Mouse (Mus musculus) stomach, postnatal 0 days (tissue): ENCODE results near the gene Nek9. TPM values are rescaled to one million over a fixed set of nuclear protein-coding genes. Genes with fewer than 3 reads are reported as not detected.

Source experiments
- ATAC-seq: fragments of 200-750 bp; cut with Nextera tagmentation; 2 replicates; pipeline ENCODE4 v1.8.0; 2017; ENCODE audit not compliant: low FRiP score, low TSS enrichment
- DNase-seq: peaks from one replicate; pipeline ENCODE4 v3.0.0-alpha.2; 2016; ENCODE audit warnings: low spot score
- H3K27ac ChIP-seq: fragments of 300-500 bp; sonication (generic); replicated peaks from 2 replicates; pipeline ENCODE4 v1.5.1; 2014; ENCODE audit warnings: mild to moderate bottlenecking, control low read depth
- H3K27me3 ChIP-seq: fragments of 300-500 bp; sonication (generic); 2 replicates; pipeline ENCODE4 v1.6.1; 2014; ENCODE audit warnings: low read length; ENCODE audit not compliant: control insufficient read depth, insufficient read depth
- H3K36me3 ChIP-seq: fragments of 300-500 bp; sonication (generic); 2 replicates; pipeline ENCODE4 v1.6.1; 2014; ENCODE audit warnings: low read length, mixed read lengths; ENCODE audit not compliant: control insufficient read depth, insufficient read depth
- H3K4me1 ChIP-seq: fragments of 300-500 bp; sonication (generic); replicated peaks from 2 replicates; pipeline ENCODE4 v1.6.1; 2014; ENCODE audit warnings: antibody characterized with exemption; ENCODE audit not compliant: control insufficient read depth, insufficient read depth
- H3K4me2 ChIP-seq: fragments of 300-500 bp; sonication (generic); replicated peaks from 2 replicates; pipeline ENCODE4 v1.6.1; 2014; ENCODE audit warnings: low read depth, mild to moderate bottlenecking, control low read depth, moderate library complexity
- H3K4me3 ChIP-seq: fragments of 300-500 bp; sonication (generic); 2 replicates; pipeline ENCODE4 v1.5.1; 2014; ENCODE audit warnings: low read depth, low read length, control low read depth
- H3K9ac ChIP-seq: fragments of 300-500 bp; sonication (generic); 2 replicates; pipeline ENCODE4 v1.6.1; 2014; ENCODE audit warnings: mild to moderate bottlenecking, low read length, control low read depth, mixed read lengths
- H3K9me3 ChIP-seq: fragments of 300-500 bp; sonication (generic); 2 replicates; pipeline ENCODE4 v1.6.1; 2016; ENCODE audit warnings: low read length; ENCODE audit not compliant: control insufficient read depth
- CTCF ChIP-seq: IDR thresholded peaks from 2 replicates; pipeline ENCODE4 v1.5.1; 2016; ENCODE audit warnings: antibody characterized with exemption, low read depth, mild to moderate bottlenecking, moderate library complexity
- EP300 ChIP-seq: optimal IDR thresholded peaks from 2 replicates; pipeline ENCODE3; 2016; ENCODE audit warnings: antibody characterized with exemption
- WGBS: fragments of 180-500 bp; shearing (Covaris S2); extraction: QIAGEN DNeasy Blood & Tissue Kit; methylation state at CpG from one replicate; pipeline ENCODE4 v1.1.7; 2014; 5-methylcytosine and 5-hydroxymethylcytosine counted together
- polyA plus RNA-seq: library from polyadenylated mRNA; unstranded; fragments of >200 nt; fragmentation: Nextera tagmentation; extraction: Ambion mirVana; gene quantifications from 2 replicates; pipeline ENCODE4 v1.2.1, GENCODE M21; 2015

Gene Nek9
- polyA plus RNA-seq, 1 experiment from 2014 or later, result 7.2 TPM

DNA sequence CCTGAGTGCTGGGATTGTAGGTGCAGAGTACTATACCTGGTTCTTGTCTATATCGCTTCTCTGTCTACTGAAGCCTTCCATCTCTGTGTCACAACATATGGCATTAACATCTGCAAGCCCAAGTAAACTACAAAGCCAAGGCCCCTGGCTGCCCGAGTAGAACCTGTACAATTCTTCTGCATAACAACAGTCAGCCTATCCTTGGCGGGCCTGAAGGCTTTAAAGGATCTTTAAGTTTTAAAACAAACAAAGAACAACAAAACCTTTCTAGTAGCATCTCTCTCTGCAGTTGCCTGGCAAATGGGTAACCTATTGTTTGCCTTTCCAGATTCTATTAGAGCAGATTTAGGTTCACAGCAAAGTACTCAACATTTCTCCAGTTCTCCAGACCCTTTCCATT, 14.9 kb upstream of the Nek9 start:
- no peak overlapping the region for H3K4me2 ChIP-seq
- no peaks in the 10 kb centered on the region for H3K9me3 ChIP-seq
- H3K36me3 ChIP-seq, result peaks cover 3% of the 10 kb centered on the region; the same call in 1 of the 2 replicates
- H3K27me3 ChIP-seq, result no peaks in the 10 kb centered on the region
- no peak overlapping the region for H3K27ac ChIP-seq
- H3K4me1 ChIP-seq, result no peaks in the 10 kb centered on the region
- DNase-seq (no peak), ATAC-seq (no peak)
- TF ChIP-seq CTCF, result no peak
- TF ChIP-seq EP300, result no peak
- H3K9ac ChIP-seq, result no peak overlapping the region
- WGBS, result 70% methylated on average over 3 of the region's 3 CpGs
- no peak overlapping the region for H3K4me3 ChIP-seq

DNA sequence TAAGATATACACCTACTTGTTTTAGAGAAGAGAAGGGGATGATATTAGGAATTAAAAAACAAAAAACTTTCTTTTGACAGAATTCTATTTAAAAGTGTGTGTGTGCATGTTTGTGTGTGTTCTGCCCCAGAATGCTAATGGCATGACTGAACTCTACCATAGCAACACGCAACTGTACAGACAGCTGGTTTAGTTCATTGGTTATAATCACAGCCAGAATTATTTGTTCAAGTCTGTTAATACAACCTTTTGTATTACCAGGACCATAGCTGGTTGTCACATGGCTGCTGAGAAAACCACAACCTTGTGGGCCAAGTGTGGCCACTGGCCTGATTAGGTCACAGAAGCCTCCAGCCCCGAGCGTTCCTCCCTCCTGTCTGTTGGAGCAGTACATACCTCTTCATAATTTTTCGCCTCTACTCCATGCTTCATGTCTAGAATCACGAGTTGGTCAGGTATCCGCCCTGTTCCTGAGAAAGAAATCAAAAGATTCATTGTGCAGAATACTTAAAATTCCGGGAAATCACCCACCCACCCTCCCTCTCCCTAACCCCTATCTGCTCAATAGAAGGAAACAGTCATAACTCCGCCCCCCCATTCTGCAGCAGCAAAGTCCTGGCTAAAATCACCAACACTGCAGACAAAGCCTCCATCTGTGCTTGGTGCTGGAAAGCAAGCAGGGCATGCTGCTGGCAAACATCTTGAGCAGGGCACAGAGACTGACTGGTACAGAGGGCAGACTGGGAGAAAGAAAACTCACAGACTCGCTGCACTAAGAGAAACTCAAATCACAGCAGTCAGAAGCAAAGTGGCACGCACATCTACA, 11.5 kb upstream of the Nek9 start:
- peak; percentile 61 for DNase-seq
- Histone ChIP-seq H3K27ac (peak overlapping the region; percentile 76), H3K4me3 (no peak overlapping the region), H3K9ac (no peak overlapping the region), H3K9me3 (no peaks in the 10 kb centered on the region), H3K27me3 (no peaks in the 10 kb centered on the region), H3K36me3 (peaks cover 8% of the 10 kb centered on the region; the same call in 1 of the 2 replicates), H3K4me2 (no peak overlapping the region), H3K4me1 (no peaks in the 10 kb centered on the region; the same call in 1 of the 2 replicates)
- TF ChIP-seq EP300, result no peak
- TF ChIP-seq CTCF, result no peak
- WGBS, result 59% methylated on average over 10 of the region's 10 CpGs
- ATAC-seq, result peak; percentile 73

DNA sequence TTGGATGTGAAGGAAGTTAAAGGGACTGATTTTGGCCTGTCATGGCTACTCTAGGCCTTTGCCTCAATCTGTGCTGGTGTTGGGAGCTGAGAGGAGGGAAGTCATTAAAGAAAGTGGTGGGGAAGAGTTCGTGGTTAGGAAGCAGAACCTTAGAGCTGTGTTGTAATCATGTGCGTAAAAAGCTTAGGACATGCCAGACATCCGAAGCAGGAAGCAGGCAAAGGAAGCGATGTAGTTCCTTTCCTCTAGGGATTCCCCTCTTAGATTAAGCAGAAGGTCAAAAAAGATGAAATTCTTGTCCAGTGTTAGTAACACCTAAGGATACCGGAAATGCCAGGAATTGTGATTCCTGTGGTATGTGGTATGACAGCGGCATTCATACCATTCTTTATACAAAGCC, 9.2 kb upstream of the Nek9 start:
- no peak overlapping the region for H3K4me2 ChIP-seq
- 77% methylated on average over 6 of the region's 6 CpGs for WGBS
- no peaks in the 10 kb centered on the region for H3K27me3 ChIP-seq
- H3K27ac ChIP-seq, result no peak overlapping the region
- no peak for TF ChIP-seq CTCF
- no peak for TF ChIP-seq EP300
- no peaks in the 10 kb centered on the region for H3K9me3 ChIP-seq
- peaks cover 6% of the 10 kb centered on the region; the same call in 1 of the 2 replicates for H3K36me3 ChIP-seq
- ATAC-seq (no peak), DNase-seq (no peak)
- no peaks in the 10 kb centered on the region; the same call in 1 of the 2 replicates for H3K4me1 ChIP-seq
- no peak overlapping the region for H3K4me3 ChIP-seq
- no peak overlapping the region for H3K9ac ChIP-seq

DNA sequence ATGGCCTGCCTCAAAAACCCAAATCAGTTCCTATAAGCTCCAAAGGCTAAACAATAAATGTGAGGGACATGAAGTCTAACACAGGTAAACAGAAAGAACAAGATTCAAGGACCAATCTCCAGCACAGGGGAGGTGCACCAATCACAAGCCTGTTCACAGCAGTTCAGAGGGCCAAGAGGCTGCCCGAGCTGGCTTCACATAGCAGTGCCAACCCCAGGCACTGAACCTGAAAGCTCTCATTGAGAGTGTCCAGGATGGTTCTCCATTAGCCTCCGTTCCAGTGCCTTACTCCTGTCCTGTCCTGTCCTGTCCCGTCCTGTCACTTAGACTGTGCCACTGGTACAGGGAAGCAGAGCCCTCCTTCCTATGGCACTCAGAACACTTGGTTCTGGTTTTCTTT, 8.0 kb upstream of the Nek9 start:
- Histone ChIP-seq H3K27ac (no peak overlapping the region), H3K9ac (no peak overlapping the region), H3K4me3 (no peak overlapping the region), H3K36me3 (peaks cover 5% of the 10 kb centered on the region; the same call in 1 of the 2 replicates), H3K27me3 (no peaks in the 10 kb centered on the region), H3K4me1 (no peaks in the 10 kb centered on the region; the same call in 1 of the 2 replicates), H3K9me3 (no peaks in the 10 kb centered on the region), H3K4me2 (no peak overlapping the region)
- DNase-seq (no peak), ATAC-seq (no peak)
- TF ChIP-seq CTCF (no peak), EP300 (no peak)
- 76% methylated on average over 3 of the region's 3 CpGs for WGBS

DNA sequence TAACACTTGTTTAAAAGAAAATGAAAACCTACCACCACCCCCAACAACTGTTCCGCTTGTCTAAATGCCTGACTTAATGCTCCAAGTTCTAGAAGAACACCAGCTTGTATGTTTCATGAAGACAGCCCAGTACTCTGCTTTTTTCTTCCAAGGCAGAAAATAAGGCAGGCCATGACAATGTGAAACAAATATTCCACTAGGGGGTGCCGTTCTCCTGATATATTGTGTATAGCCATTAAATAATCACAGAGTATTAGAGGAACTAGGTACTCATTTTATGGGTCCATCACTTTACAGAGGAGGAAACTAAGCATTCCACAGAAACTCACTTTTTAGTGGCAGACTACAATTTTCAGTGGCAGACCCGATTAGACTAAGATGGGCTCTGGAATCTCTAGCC, 7.2 kb upstream of the Nek9 start:
- no peaks in the 10 kb centered on the region; the same call in 1 of the 2 replicates for H3K4me1 ChIP-seq
- H3K4me3 ChIP-seq, result no peak overlapping the region
- 38% methylated on average over 3 of the region's 3 CpGs for WGBS
- ATAC-seq (peak; percentile 46; the same call in 1 of the 2 replicates), DNase-seq (peak; percentile 31)
- no peaks in the 10 kb centered on the region for H3K27me3 ChIP-seq
- no peaks in the 10 kb centered on the region for H3K9me3 ChIP-seq
- no peak overlapping the region for H3K4me2 ChIP-seq
- no peak overlapping the region for H3K27ac ChIP-seq
- H3K36me3 ChIP-seq, result peaks cover 5% of the 10 kb centered on the region; the same call in 1 of the 2 replicates
- H3K9ac ChIP-seq, result no peak overlapping the region
- TF ChIP-seq EP300 (no peak), CTCF (peak; percentile 83)

DNA sequence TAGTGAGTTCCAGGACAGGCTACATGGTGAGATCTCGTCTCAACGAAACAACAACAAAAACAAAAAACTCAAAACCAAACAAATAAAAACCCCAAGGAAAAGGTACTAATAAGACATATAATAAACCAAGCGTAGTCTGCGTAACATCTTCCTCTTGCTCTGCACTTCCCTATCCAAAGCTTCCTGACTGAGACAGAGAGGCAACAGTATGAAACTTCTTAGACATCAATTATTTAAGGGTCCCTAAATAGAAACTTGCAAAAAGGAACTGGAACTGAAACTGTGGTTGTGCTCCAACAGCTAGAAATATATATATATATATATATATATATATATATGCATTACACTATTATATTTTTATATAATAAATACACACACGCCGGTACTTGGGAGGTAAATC, 6.4 kb upstream of the Nek9 start:
- H3K27ac ChIP-seq, result no peak overlapping the region
- no peak overlapping the region for H3K4me2 ChIP-seq
- DNase-seq (no peak), ATAC-seq (no peak)
- H3K9me3 ChIP-seq, result no peaks in the 10 kb centered on the region
- H3K4me1 ChIP-seq, result no peaks in the 10 kb centered on the region; the same call in 1 of the 2 replicates
- no peak for TF ChIP-seq EP300
- TF ChIP-seq CTCF, result no peak
- H3K27me3 ChIP-seq, result no peaks in the 10 kb centered on the region
- no peak overlapping the region for H3K9ac ChIP-seq
- no peak overlapping the region for H3K4me3 ChIP-seq
- WGBS, result 87% methylated on average over 6 of the region's 6 CpGs
- peaks cover 5% of the 10 kb centered on the region; the same call in 1 of the 2 replicates for H3K36me3 ChIP-seq
